Mouse (Mus musculus) small intestine, adult 2 months (tissue): Measurements from ENCODE around the gene Abtb2.

Experiments
- CTCF ChIP-seq: fragments of 200-500 bp; IDR thresholded peaks from 2 replicates; pipeline ENCODE4 v1.5.1; 2012; ENCODE audit warnings: low read depth, mild to moderate bottlenecking, control low read depth, inconsistent platforms, low read length, moderate library complexity, mixed read lengths; ENCODE audit not compliant: insufficient replicate concordance, insufficient read length; ENCODE audit errors: extremely low read depth
- POLR2A ChIP-seq: fragments of 200-500 bp; IDR thresholded peaks from 2 replicates; pipeline ENCODE4 v1.6.1; 2012; ENCODE audit warnings: low read depth, mild to moderate bottlenecking, control low read depth, inconsistent platforms, low read length, moderate library complexity

DNA sequence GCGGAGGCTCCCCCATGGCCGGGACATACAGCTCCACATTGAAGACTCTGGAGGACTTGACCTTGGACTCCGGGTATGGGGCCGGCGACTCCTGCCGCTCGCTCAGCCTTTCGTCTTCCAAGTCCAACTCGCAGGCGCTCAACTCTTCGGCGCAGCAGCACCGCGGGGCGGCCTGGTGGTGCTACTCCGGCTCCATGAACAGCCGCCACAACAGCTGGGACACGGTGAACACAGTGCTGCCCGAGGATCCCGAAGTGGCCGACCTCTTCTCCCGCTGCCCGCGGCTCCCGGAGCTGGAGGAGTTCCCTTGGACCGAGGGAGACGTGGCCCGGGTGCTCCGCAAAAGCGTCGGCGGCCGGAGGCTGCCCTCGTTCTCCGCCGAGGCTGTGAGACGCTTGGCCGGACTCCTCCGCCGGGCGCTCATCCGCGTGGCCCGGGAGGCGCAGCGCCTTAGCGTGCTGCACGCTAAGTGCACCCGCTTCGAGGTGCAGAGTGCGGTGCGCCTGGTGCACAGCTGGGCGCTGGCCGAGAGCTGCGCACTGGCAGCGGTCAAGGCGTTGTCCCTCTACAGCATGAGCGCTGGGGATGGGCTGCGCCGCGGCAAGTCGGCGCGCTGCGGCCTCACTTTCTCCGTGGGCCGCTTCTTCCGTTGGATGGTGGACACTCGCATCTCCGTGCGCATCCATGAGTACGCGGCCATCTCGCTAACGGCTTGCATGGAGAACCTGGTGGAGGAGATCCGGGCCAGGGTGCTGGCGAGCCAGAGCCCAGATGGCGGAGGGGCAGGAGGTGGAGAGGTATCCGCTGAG lies 807 bp downstream of the Abtb2 start:
- TF ChIP-seq POLR2A: no peak
- TF ChIP-seq CTCF: no peak
